Mouse (Mus musculus): Measurements from ENCODE around the gene Meox1. TPM values are rescaled to one million over a fixed set of nuclear protein-coding genes. Genes with fewer than 3 reads are reported as not detected.

Gene Meox1
- total RNA-seq (2012; rRNA removed) (not detected in 2 replicates), polyA plus RNA-seq (2012; ENCODE audit: insufficient read depth in 1 of 2, insufficient read length in 2 of 2, low read depth in 1 of 2, low replicate concordance in 2 of 2, missing spikeins in 1 of 2) (not detected)

GRCm38 (mm10) chr11:101894204-101894603, at the start of gene Meox1:
Gene Meox1, minus strand, starts transcription at chr11:101894374.
- Histone ChIP-seq H3K9ac (ENCODE audit: control insufficient read depth, low read depth, low read length, poor library complexity, severe bottlenecking) (no peak within 1 kb of the TSS), H3K4me1 (ENCODE audit: control insufficient read depth in 1 of 2, insufficient read depth in 2 of 2, low read length in 2 of 2) (no peaks in the 10 kb centered on the region), H3K36me3 (ENCODE audit: control insufficient read depth in 1 of 2, insufficient read depth in 2 of 2, low read length in 2 of 2) (no peaks in the 10 kb centered on the region), H3K27me3 (ENCODE audit: control insufficient read depth in 1 of 2, insufficient read depth in 2 of 2, low read length in 2 of 2) (peaks cover 22 to 23% of the 10 kb centered on the region in 2 experiments), H3K27ac (ENCODE audit: control insufficient read depth, low read depth, low read length) (no peak within 1 kb of the TSS), H3K9me3 (replicated peaks; ENCODE audit: insufficient read depth, low read length) (no peaks in the 10 kb centered on the region), H3K4me3 (ENCODE audit: control insufficient read depth in 1 of 2, insufficient read depth in 1 of 2, low read depth in 2 of 2, low read length in 2 of 2) (no peak within 1 kb of the TSS), H3K79me2 (ENCODE audit: control insufficient read depth, insufficient read depth, low read length, poor library complexity) (no peaks in the 10 kb centered on the region)
- DNase-seq (ENCODE audit: low read depth, low spot score), result no peak
- TF ChIP-seq ZKSCAN1 (IDR thresholded peaks at IDR 0.05; ENCODE audit: low read depth, low read length), result no peak
- no peak for TF ChIP-seq TCF12 (IDR thresholded peaks at IDR 0.05; ENCODE audit: low read depth, low read length)
- no peak for TF ChIP-seq JUND (IDR thresholded peaks at IDR 0.05; ENCODE audit: low read depth, low read length)
- no peak for TF ChIP-seq POLR2AphosphoS2 (IDR thresholded peaks at IDR 0.05; ENCODE audit: low read length)
- TF ChIP-seq POLR2AphosphoS5 (IDR thresholded peaks at IDR 0.05; ENCODE audit: borderline replicate concordance, low read depth, low read length), result no peak
- no peak for TF ChIP-seq TBP (IDR thresholded peaks at IDR 0.05; ENCODE audit: low read depth, low read length)
- no peak for TF ChIP-seq UBTF (IDR thresholded peaks at IDR 0.05; ENCODE audit: borderline replicate concordance, insufficient read depth, low read depth, low read length)
- no peak for TF ChIP-seq MAX (IDR thresholded peaks at IDR 0.05; ENCODE audit: low read length)

DNA sequence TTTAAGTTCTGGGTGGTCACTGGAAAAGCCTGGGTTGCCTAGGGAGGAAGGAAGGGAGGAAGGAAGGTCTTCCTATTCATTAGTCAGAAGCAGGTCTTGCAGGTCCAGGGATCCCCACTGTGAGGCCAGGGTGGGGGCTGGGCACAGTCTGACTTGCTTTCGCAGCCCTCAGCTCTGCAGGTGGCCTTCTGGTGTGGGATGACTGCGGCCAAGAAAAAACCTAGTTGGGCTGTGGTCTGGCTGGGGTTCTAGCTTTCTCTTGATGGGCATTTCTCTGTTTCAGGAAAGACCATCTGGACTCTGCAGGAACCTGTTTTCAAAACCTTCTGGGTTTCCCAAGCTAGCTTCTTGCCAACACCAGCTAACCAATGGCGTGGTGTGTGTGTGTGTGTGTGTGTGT, 48.9 kb upstream of the Meox1 start:
- TF ChIP-seq RCOR1 (IDR thresholded peaks at IDR 0.05; ENCODE audit: low read depth, low read length) (no peak), MXI1 (IDR thresholded peaks at IDR 0.05; ENCODE audit: low read depth, low read length) (no peak), ETS1 (IDR thresholded peaks at IDR 0.05; ENCODE audit: low read depth, low read length) (no peak), CHD1 (IDR thresholded peaks at IDR 0.05; ENCODE audit: low read depth, low read length) (no peak), MAX (IDR thresholded peaks at IDR 0.05; ENCODE audit: low read length) (no peak), ZNF384 (IDR thresholded peaks at IDR 0.05; ENCODE audit: low read depth, low read length) (no peak), JUND (IDR thresholded peaks at IDR 0.05; ENCODE audit: low read depth, low read length) (no peak), CTCF (IDR thresholded peaks at IDR 0.05 in 2 of 3, conservative IDR thresholded peaks at IDR 0.05 in 1 of 3; ENCODE audit: control insufficient read depth in 1 of 3, insufficient read depth in 1 of 3, low read depth in 2 of 3, low read length in 3 of 3, poor library complexity in 1 of 3, severe bottlenecking in 1 of 3) (no peak), SMC3 (IDR thresholded peaks at IDR 0.05; ENCODE audit: low read depth, low read length) (no peak), MAZ (IDR thresholded peaks at IDR 0.05; ENCODE audit: low read depth, low read length) (no peak), TAL1 (IDR thresholded peaks at IDR 0.05; ENCODE audit: low read length) (no peak), BHLHE40 (IDR thresholded peaks at IDR 0.05; ENCODE audit: borderline replicate concordance, low read depth, low read length) (no peak), EP300 (IDR thresholded peaks at IDR 0.05; ENCODE audit: low read depth in 1 of 2, low read length in 2 of 2) (no peak), POLR2AphosphoS5 (IDR thresholded peaks at IDR 0.05; ENCODE audit: borderline replicate concordance, low read depth, low read length) (no peak), SIN3A (IDR thresholded peaks at IDR 0.05; ENCODE audit: low read length) (no peak), NRF1 (IDR thresholded peaks at IDR 0.05; ENCODE audit: insufficient read depth, low read depth, low read length, poor library complexity, severe bottlenecking) (no peak), ZC3H11A (IDR thresholded peaks at IDR 0.05; ENCODE audit: low read depth, low read length) (no peak), POLR2A (IDR thresholded peaks at IDR 0.05; ENCODE audit: control insufficient read depth in 1 of 2, insufficient read depth in 1 of 2, low read depth in 1 of 2, low read length in 2 of 2, poor library complexity in 1 of 2) (no peak), MYC (IDR thresholded peaks at IDR 0.05; ENCODE audit: low read depth, low read length) (no peak)
- H3K27ac ChIP-seq (ENCODE audit: control insufficient read depth, low read depth, low read length), result no peak overlapping the region
- DNase-seq (ENCODE audit: low read depth, low spot score), result no peak
- H3K9ac ChIP-seq (ENCODE audit: control insufficient read depth, low read depth, low read length, poor library complexity, severe bottlenecking), result no peak overlapping the region
- no peaks in the 10 kb centered on the region for H3K79me2 ChIP-seq (ENCODE audit: control insufficient read depth, insufficient read depth, low read length, poor library complexity)
- H3K9me3 ChIP-seq (replicated peaks; ENCODE audit: insufficient read depth, low read length), result no peaks in the 10 kb centered on the region
- H3K4me1 ChIP-seq (ENCODE audit: control insufficient read depth in 1 of 2, insufficient read depth in 2 of 2, low read length in 2 of 2), result no peaks in the 10 kb centered on the region
- no peak overlapping the region for H3K4me3 ChIP-seq (ENCODE audit: control insufficient read depth in 1 of 2, insufficient read depth in 1 of 2, low read depth in 2 of 2, low read length in 2 of 2)
- H3K27me3 ChIP-seq (ENCODE audit: control insufficient read depth in 1 of 2, insufficient read depth in 2 of 2, low read length in 2 of 2), result peaks cover 5% of the 10 kb centered on the region in 2 experiments
- no peaks in the 10 kb centered on the region for H3K36me3 ChIP-seq (ENCODE audit: control insufficient read depth in 1 of 2, insufficient read depth in 2 of 2, low read length in 2 of 2)
